Mouse (Mus musculus): ENCODE results near the gene Olfr782. TPM values are rescaled to one million over a fixed set of nuclear protein-coding genes. Genes with fewer than 3 reads are reported as not detected.
"Not testable (repeated sequence)": the region's sequence is repeated elsewhere in the genome, so short reads cannot be mapped to it uniquely, and the experiment has no call there.

The Olfr782 gene
- polyA plus RNA-seq (2014; fragmentation: Nextera tagmentation; extraction: Ambion mirVana): not detected in 2 replicates

- WGBS: 97% methylated on average over 3 of the region's 3 CpGs
- no peak for DNase-seq (ENCODE audit: low spot score)
- Histone ChIP-seq H3K9ac (ENCODE audit: low read depth, low read length) (no peak within 1 kb of the TSS), H3K4me3 (ENCODE audit: low read depth, low read length) (no peak within 1 kb of the TSS), H3K27me3 (ENCODE audit: control insufficient read depth, insufficient read depth, low read length) (no peaks in the 10 kb centered on the region), H3K4me2 (replicated peaks; ENCODE audit: low read depth, low read length) (no peak within 1 kb of the TSS), H3K36me3 (ENCODE audit: control insufficient read depth, insufficient read depth, low read length) (no peaks in the 10 kb centered on the region), H3K4me1 (replicated peaks; ENCODE audit: control insufficient read depth, insufficient read depth, low read length) (no peaks in the 10 kb centered on the region), H3K9me3 (ENCODE audit: control insufficient read depth, low read length) (no peaks in the 10 kb centered on the region), H3K27ac (ENCODE audit: low read depth, low read length) (no peak within 1 kb of the TSS)
- ATAC-seq (ENCODE audit: low FRiP score): no peak
These were observed at the start of gene Olfr782 for GRCm38 (mm10) chr10:129348550-129348949. Olfr782 (plus strand) TSS chr10:129348850.

- not testable (repeated sequence) for H3K4me2 ChIP-seq (replicated peaks; ENCODE audit: low read depth, low read length); H3K9ac ChIP-seq (ENCODE audit: low read depth, low read length); H3K36me3 ChIP-seq (ENCODE audit: control insufficient read depth, insufficient read depth, low read length); H3K4me1 ChIP-seq (replicated peaks; ENCODE audit: control insufficient read depth, insufficient read depth, low read length); ATAC-seq (ENCODE audit: low FRiP score); H3K27me3 ChIP-seq (ENCODE audit: control insufficient read depth, insufficient read depth, low read length); H3K4me3 ChIP-seq (ENCODE audit: low read depth, low read length); H3K9me3 ChIP-seq (ENCODE audit: control insufficient read depth, low read length); H3K27ac ChIP-seq (ENCODE audit: low read depth, low read length); DNase-seq (ENCODE audit: low spot score)
- WGBS: 72% methylated on average over 1 of the region's 1 CpGs
These were observed 35.7 kb upstream of the Olfr782 start for GRCm38 (mm10) chr10:129312973-129313372.

DNA sequence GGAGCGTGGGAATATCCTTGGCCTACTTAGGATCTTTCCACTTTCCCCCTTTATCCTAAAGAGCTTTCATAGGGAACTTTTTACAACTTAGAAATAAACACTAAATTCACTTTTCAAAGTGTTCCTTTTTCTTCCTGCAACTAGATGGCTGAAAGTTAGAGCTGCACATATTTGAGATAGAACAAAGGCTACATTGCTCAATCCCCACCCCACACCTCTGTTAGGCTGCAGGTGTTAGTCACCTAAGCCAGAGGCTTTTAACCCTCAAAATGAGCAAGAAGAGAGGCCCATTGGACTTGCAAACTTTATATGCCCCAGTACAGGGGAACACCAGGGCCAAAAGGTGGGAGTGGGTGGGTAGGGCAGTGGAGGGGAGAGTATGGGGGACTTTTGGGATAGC is 35.1 kb upstream of the Olfr782 start:
- not testable (repeated sequence) for H3K9me3 ChIP-seq (ENCODE audit: control insufficient read depth, low read length); H3K9ac ChIP-seq (ENCODE audit: low read depth, low read length); H3K27me3 ChIP-seq (ENCODE audit: control insufficient read depth, insufficient read depth, low read length); H3K27ac ChIP-seq (ENCODE audit: low read depth, low read length); H3K4me2 ChIP-seq (replicated peaks; ENCODE audit: low read depth, low read length); ATAC-seq (ENCODE audit: low FRiP score); DNase-seq (ENCODE audit: low spot score); H3K4me1 ChIP-seq (replicated peaks; ENCODE audit: control insufficient read depth, insufficient read depth, low read length); H3K36me3 ChIP-seq (ENCODE audit: control insufficient read depth, insufficient read depth, low read length); H3K4me3 ChIP-seq (ENCODE audit: low read depth, low read length)
- no CpG with 5 or more reads among the region's 1 CpGs for WGBS

DNA sequence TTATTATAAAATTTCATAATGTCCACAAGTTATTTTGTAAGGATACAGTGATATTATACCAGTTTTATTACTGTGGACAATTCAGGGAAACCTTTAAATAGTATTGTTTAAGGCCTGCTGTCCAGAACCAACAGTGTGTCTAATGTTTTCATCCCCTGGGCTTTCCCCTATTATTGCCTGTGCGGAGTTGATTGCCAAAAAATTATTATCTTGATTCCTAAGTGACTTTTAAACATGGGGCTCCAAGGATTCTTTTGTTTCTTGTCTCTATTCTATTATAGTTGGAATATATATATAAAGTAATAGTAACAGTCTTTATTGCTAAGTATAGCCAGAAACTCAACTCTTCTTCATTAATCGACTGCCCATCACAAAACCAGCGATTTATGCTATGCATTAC is 30.8 kb upstream of the Olfr782 start, which contains the start of gene Olfr780:
Gene Olfr780 (plus strand): TSS at position 301 of the 400 bp plus-strand sequence.
- Histone ChIP-seq H3K4me3 (ENCODE audit: low read depth, low read length) (no peak within 1 kb of the TSS), H3K9me3 (ENCODE audit: control insufficient read depth, low read length) (no peaks in the 10 kb centered on the region), H3K27ac (ENCODE audit: low read depth, low read length) (no peak within 1 kb of the TSS), H3K4me2 (replicated peaks; ENCODE audit: low read depth, low read length) (no peak within 1 kb of the TSS), H3K4me1 (replicated peaks; ENCODE audit: control insufficient read depth, insufficient read depth, low read length) (no peaks in the 10 kb centered on the region), H3K9ac (ENCODE audit: low read depth, low read length) (no peak within 1 kb of the TSS), H3K27me3 (ENCODE audit: control insufficient read depth, insufficient read depth, low read length) (no peaks in the 10 kb centered on the region), H3K36me3 (ENCODE audit: control insufficient read depth, insufficient read depth, low read length) (no peaks in the 10 kb centered on the region)
- DNase-seq (ENCODE audit: low spot score) (no peak), ATAC-seq (ENCODE audit: low FRiP score) (no peak)
- 84% methylated on average over 3 of the region's 3 CpGs for WGBS

- Histone ChIP-seq H3K9ac (ENCODE audit: low read depth, low read length) (no peak within 1 kb of the TSS), H3K27me3 (ENCODE audit: control insufficient read depth, insufficient read depth, low read length) (no peaks in the 10 kb centered on the region), H3K4me1 (replicated peaks; ENCODE audit: control insufficient read depth, insufficient read depth, low read length) (no peaks in the 10 kb centered on the region), H3K27ac (ENCODE audit: low read depth, low read length) (no peak within 1 kb of the TSS), H3K4me3 (ENCODE audit: low read depth, low read length) (no peak within 1 kb of the TSS), H3K36me3 (ENCODE audit: control insufficient read depth, insufficient read depth, low read length) (no peaks in the 10 kb centered on the region), H3K9me3 (ENCODE audit: control insufficient read depth, low read length) (no peaks in the 10 kb centered on the region), H3K4me2 (replicated peaks; ENCODE audit: low read depth, low read length) (no peak within 1 kb of the TSS)
- no peak for DNase-seq (ENCODE audit: low spot score)
- ATAC-seq (ENCODE audit: low FRiP score): no peak
These were observed 20.1 kb upstream of the Olfr782 start, which contains the start of gene Olfr781 for GRCm38 (mm10) chr10:129328554-129328953. Olfr781 (plus strand) TSS chr10:129328854.

- H3K4me1 ChIP-seq (replicated peaks; ENCODE audit: control insufficient read depth, insufficient read depth, low read length); H3K4me3 ChIP-seq (ENCODE audit: low read depth, low read length); ATAC-seq (ENCODE audit: low FRiP score); H3K27ac ChIP-seq (ENCODE audit: low read depth, low read length); H3K36me3 ChIP-seq (ENCODE audit: control insufficient read depth, insufficient read depth, low read length); H3K9ac ChIP-seq (ENCODE audit: low read depth, low read length); DNase-seq (ENCODE audit: low spot score); H3K9me3 ChIP-seq (ENCODE audit: control insufficient read depth, low read length); H3K27me3 ChIP-seq (ENCODE audit: control insufficient read depth, insufficient read depth, low read length); H3K4me2 ChIP-seq (replicated peaks; ENCODE audit: low read depth, low read length): not testable (repeated sequence)
- 79% methylated on average over 2 of the region's 2 CpGs for WGBS
These were observed 3.8 kb downstream of the Olfr782 start for GRCm38 (mm10) chr10:129352475-129352874.

- not testable (repeated sequence) for H3K4me3 ChIP-seq (ENCODE audit: low read depth, low read length); H3K27me3 ChIP-seq (ENCODE audit: control insufficient read depth, insufficient read depth, low read length); DNase-seq (ENCODE audit: low spot score); ATAC-seq (ENCODE audit: low FRiP score); H3K36me3 ChIP-seq (ENCODE audit: control insufficient read depth, insufficient read depth, low read length); H3K9me3 ChIP-seq (ENCODE audit: control insufficient read depth, low read length); H3K9ac ChIP-seq (ENCODE audit: low read depth, low read length); H3K4me1 ChIP-seq (replicated peaks; ENCODE audit: control insufficient read depth, insufficient read depth, low read length); H3K27ac ChIP-seq (ENCODE audit: low read depth, low read length); H3K4me2 ChIP-seq (replicated peaks; ENCODE audit: low read depth, low read length)
- 84% methylated on average over 4 of the region's 4 CpGs for WGBS
These were observed 7.8 kb downstream of the Olfr782 start for GRCm38 (mm10) chr10:129356496-129356895.

GRCm38 (mm10) chr10:129357307-129357706 is 8.7 kb downstream of the Olfr782 start:
- WGBS: 83% methylated on average over 5 of the region's 5 CpGs
- no peak for ATAC-seq (ENCODE audit: low FRiP score)
- no peak overlapping the region for H3K9ac ChIP-seq (ENCODE audit: low read depth, low read length)
- no peaks in the 10 kb centered on the region for H3K27me3 ChIP-seq (ENCODE audit: control insufficient read depth, insufficient read depth, low read length)
- DNase-seq (ENCODE audit: low spot score): no peak
- no peak overlapping the region for H3K4me2 ChIP-seq (replicated peaks; ENCODE audit: low read depth, low read length)
- H3K27ac ChIP-seq (ENCODE audit: low read depth, low read length): no peak overlapping the region
- no peaks in the 10 kb centered on the region for H3K36me3 ChIP-seq (ENCODE audit: control insufficient read depth, insufficient read depth, low read length)
- H3K4me1 ChIP-seq (replicated peaks; ENCODE audit: control insufficient read depth, insufficient read depth, low read length): no peaks in the 10 kb centered on the region
- H3K4me3 ChIP-seq (ENCODE audit: low read depth, low read length): no peak overlapping the region
- no peaks in the 10 kb centered on the region for H3K9me3 ChIP-seq (ENCODE audit: control insufficient read depth, low read length)

- not testable (repeated sequence) for H3K27ac ChIP-seq (ENCODE audit: low read depth, low read length); H3K27me3 ChIP-seq (ENCODE audit: control insufficient read depth, insufficient read depth, low read length); H3K36me3 ChIP-seq (ENCODE audit: control insufficient read depth, insufficient read depth, low read length); DNase-seq (ENCODE audit: low spot score); H3K9me3 ChIP-seq (ENCODE audit: control insufficient read depth, low read length); ATAC-seq (ENCODE audit: low FRiP score); H3K4me1 ChIP-seq (replicated peaks; ENCODE audit: control insufficient read depth, insufficient read depth, low read length); H3K4me2 ChIP-seq (replicated peaks; ENCODE audit: low read depth, low read length); H3K9ac ChIP-seq (ENCODE audit: low read depth, low read length); H3K4me3 ChIP-seq (ENCODE audit: low read depth, low read length)
- WGBS: 92% methylated on average over 5 of the region's 5 CpGs
These were observed 25.4 kb downstream of the Olfr782 start for GRCm38 (mm10) chr10:129374051-129374450.

Measured in hindbrain, embryonic 11.5 days (tissue).